Mouse (Mus musculus) midbrain, embryonic 14.5 days (tissue): ENCODE measurements at regions not wholly inside any gene's neighbourhood (a gene's known extent, or its start where the extent isn't known, plus 50 kb on each side); places are given as distances from the start of the nearest gene placed in this dataset.

Experiments used
- ATAC-seq: fragments of 200-750 bp; cut with Nextera tagmentation; 2 replicates; pipeline ENCODE4 v1.8.0; 2017; ENCODE audit warnings: moderate number of reproducible peaks, moderate library complexity; ENCODE audit not compliant: low FRiP score, low TSS enrichment
- DNase-seq: peaks from one replicate; pipeline ENCODE4 v3.0.0-alpha.2; 2015
- H3K27ac ChIP-seq: fragments of 300-500 bp; sonication (generic); replicated peaks from 2 replicates; pipeline ENCODE4 v1.5.1; 2014; ENCODE audit warnings: mild to moderate bottlenecking, low read depth, low read length, moderate library complexity
- H3K27me3 ChIP-seq: fragments of 300-500 bp; sonication (generic); 2 replicates; pipeline ENCODE4 v1.6.1; 2014; ENCODE audit warnings: low read length, control low read depth, mixed read lengths; ENCODE audit not compliant: control insufficient read depth, insufficient read depth
- H3K36me3 ChIP-seq: fragments of 300-500 bp; sonication (generic); 2 replicates; pipeline ENCODE4 v1.6.1; 2014; ENCODE audit warnings: low read length, control low read depth; ENCODE audit not compliant: control insufficient read depth, insufficient read depth
- H3K4me1 ChIP-seq: fragments of 300-500 bp; sonication (generic); 2 replicates; pipeline ENCODE4 v1.6.1; 2014; ENCODE audit warnings: mild to moderate bottlenecking, antibody characterized with exemption, low read length, control low read depth; ENCODE audit not compliant: control insufficient read depth, insufficient read depth
- H3K4me2 ChIP-seq: fragments of 300-500 bp; sonication (generic); 2 replicates; pipeline ENCODE4 v1.6.1; 2014; ENCODE audit warnings: mild to moderate bottlenecking, low read length, moderate library complexity
- H3K4me3 ChIP-seq: fragments of 300-500 bp; sonication (generic); replicated peaks from 2 replicates; pipeline ENCODE4 v1.5.1; 2014; ENCODE audit warnings: low read depth, low read length
- H3K9ac ChIP-seq: fragments of 300-500 bp; sonication (generic); replicated peaks from 2 replicates; pipeline ENCODE4 v1.6.1; 2014; ENCODE audit warnings: mild to moderate bottlenecking, low read length, moderate library complexity
- H3K9me3 ChIP-seq: fragments of 300-500 bp; sonication (generic); 2 replicates; pipeline ENCODE4 v1.6.1; 2016; ENCODE audit warnings: low read length, control low read depth, mixed read lengths; ENCODE audit not compliant: control insufficient read depth
- WGBS: fragments of 180-500 bp; shearing (Covaris S2); extraction: QIAGEN DNeasy Blood & Tissue Kit; methylation state at CpG from one replicate; pipeline ENCODE4 v1.1.7; 2014; 5-methylcytosine and 5-hydroxymethylcytosine counted together

GRCm38 (mm10) chr14:58273693-58274419 lies 203.5 kb downstream of the Fgf9 start:
- DNase-seq = no peak
- 84% methylated on average over 10 of the region's 10 CpGs for WGBS
- Histone ChIP-seq H3K4me1 (no peaks in the 10 kb centered on the region), H3K27ac (no peak overlapping the region), H3K27me3 (no peaks in the 10 kb centered on the region), H3K9ac (no peak overlapping the region), H3K4me2 (no peak overlapping the region), H3K36me3 (no peaks in the 10 kb centered on the region), H3K4me3 (no peak overlapping the region), H3K9me3 (no peaks in the 10 kb centered on the region)
- ATAC-seq = no peak

GRCm38 (mm10) chr14:58265373-58265772 lies 195.0 kb downstream of the Fgf9 start:
- Histone ChIP-seq H3K9ac (no peak overlapping the region), H3K9me3 (no peaks in the 10 kb centered on the region), H3K4me3 (no peak overlapping the region), H3K27ac (no peak overlapping the region), H3K4me2 (no peak overlapping the region), H3K36me3 (no peaks in the 10 kb centered on the region), H3K4me1 (no peaks in the 10 kb centered on the region), H3K27me3 (no peaks in the 10 kb centered on the region)
- WGBS = 40% methylated on average over 7 of the region's 7 CpGs
- ATAC-seq (no peak), DNase-seq (peak; percentile 10)

- WGBS = 67% methylated on average over 7 of the region's 7 CpGs
- H3K4me2 ChIP-seq = no peak overlapping the region
- DNase-seq = no peak
- no peaks in the 10 kb centered on the region for H3K9me3 ChIP-seq
- no peak overlapping the region for H3K27ac ChIP-seq
- H3K36me3 ChIP-seq = no peaks in the 10 kb centered on the region
- H3K4me1 ChIP-seq = no peaks in the 10 kb centered on the region
- no peak for ATAC-seq
- no peak overlapping the region for H3K9ac ChIP-seq
- H3K4me3 ChIP-seq = no peak overlapping the region
- no peaks in the 10 kb centered on the region for H3K27me3 ChIP-seq
Measured at GRCm38 (mm10) chr14:58264401-58264800, 194.1 kb downstream of the Fgf9 start.

GRCm38 (mm10) chr14:58253369-58253968 lies 183.1 kb downstream of the Fgf9 start:
- no peak overlapping the region for H3K4me2 ChIP-seq
- no peaks in the 10 kb centered on the region for H3K36me3 ChIP-seq
- no peak overlapping the region for H3K27ac ChIP-seq
- WGBS = 64% methylated on average over 3 of the region's 3 CpGs
- no peak overlapping the region for H3K4me3 ChIP-seq
- no peaks in the 10 kb centered on the region for H3K4me1 ChIP-seq
- DNase-seq (peak; percentile 58), ATAC-seq (peak; percentile 64)
- no peak overlapping the region for H3K9ac ChIP-seq
- no peaks in the 10 kb centered on the region for H3K9me3 ChIP-seq
- H3K27me3 ChIP-seq = no peaks in the 10 kb centered on the region

- H3K4me2 ChIP-seq = no peak overlapping the region
- no peaks in the 10 kb centered on the region for H3K27me3 ChIP-seq
- no peaks in the 10 kb centered on the region for H3K9me3 ChIP-seq
- no peak overlapping the region for H3K4me3 ChIP-seq
- 93% methylated on average over 1 of the region's 1 CpGs for WGBS
- no peaks in the 10 kb centered on the region for H3K4me1 ChIP-seq
- no peak overlapping the region for H3K27ac ChIP-seq
- no peaks in the 10 kb centered on the region for H3K36me3 ChIP-seq
- no peak for ATAC-seq
- no peak for DNase-seq
- no peak overlapping the region for H3K9ac ChIP-seq
Measured at GRCm38 (mm10) chr14:58225869-58226268, 155.5 kb downstream of the Fgf9 start.

GRCm38 (mm10) chr14:58224419-58224818 lies 154.1 kb downstream of the Fgf9 start:
- no peak for ATAC-seq
- H3K4me2 ChIP-seq = no peak overlapping the region
- no peaks in the 10 kb centered on the region for H3K4me1 ChIP-seq
- no peak for DNase-seq
- no peak overlapping the region for H3K9ac ChIP-seq
- no peak overlapping the region for H3K27ac ChIP-seq
- no peaks in the 10 kb centered on the region for H3K36me3 ChIP-seq
- 87% methylated on average over 3 of the region's 3 CpGs for WGBS
- no peaks in the 10 kb centered on the region for H3K9me3 ChIP-seq
- no peaks in the 10 kb centered on the region for H3K27me3 ChIP-seq
- H3K4me3 ChIP-seq = no peak overlapping the region

GRCm38 (mm10) chr14:58208401-58208800 lies 138.1 kb downstream of the Fgf9 start:
- Histone ChIP-seq H3K9ac (no peak overlapping the region), H3K4me2 (no peak overlapping the region), H3K36me3 (no peaks in the 10 kb centered on the region), H3K4me1 (no peaks in the 10 kb centered on the region), H3K9me3 (no peaks in the 10 kb centered on the region), H3K4me3 (no peak overlapping the region), H3K27me3 (peaks cover 6% of the 10 kb centered on the region; the same call in 1 of the 2 replicates), H3K27ac (no peak overlapping the region)
- WGBS = 93% methylated on average over 1 of the region's 1 CpGs
- ATAC-seq = no peak
- no peak for DNase-seq

- Histone ChIP-seq H3K9ac (no peak overlapping the region), H3K36me3 (no peaks in the 10 kb centered on the region), H3K4me3 (no peak overlapping the region), H3K4me1 (no peaks in the 10 kb centered on the region), H3K4me2 (no peak overlapping the region), H3K27ac (no peak overlapping the region), H3K9me3 (no peaks in the 10 kb centered on the region), H3K27me3 (peaks cover 8% of the 10 kb centered on the region; the same call in 1 of the 2 replicates)
- WGBS = 20% methylated on average over 6 of the region's 6 CpGs
- DNase-seq = peak; percentile 21
- ATAC-seq = no peak
Measured at GRCm38 (mm10) chr14:58202607-58203295, 132.4 kb downstream of the Fgf9 start.
